Mouse (Mus musculus) midbrain, embryonic 16.5 days (tissue): ENCODE results near the gene Arhgap44. TPM values are rescaled to one million over a fixed set of nuclear protein-coding genes. Genes with fewer than 3 reads are reported as not detected.

Experiments used
- ATAC-seq: fragments of 200-750 bp; cut with Nextera tagmentation; 2 replicates; pipeline ENCODE4 v1.8.0; 2017; ENCODE audit warnings: moderate TSS enrichment
- H3K27ac ChIP-seq: fragments of 300-500 bp; sonication (generic); 2 replicates; pipeline ENCODE4 v1.5.1; 2014; ENCODE audit warnings: mild to moderate bottlenecking, low read length, mixed read lengths
- H3K27me3 ChIP-seq: fragments of 300-500 bp; sonication (generic); 2 replicates; pipeline ENCODE4 v1.6.1; 2014; ENCODE audit warnings: low read depth, low read length, mixed read lengths; ENCODE audit not compliant: control insufficient read depth, insufficient read depth
- H3K36me3 ChIP-seq: fragments of 300-500 bp; sonication (generic); 2 replicates; pipeline ENCODE4 v1.6.1; 2014; ENCODE audit warnings: mild to moderate bottlenecking, low read length, moderate library complexity, mixed read lengths; ENCODE audit not compliant: control insufficient read depth, insufficient read depth
- H3K4me1 ChIP-seq: fragments of 300-500 bp; sonication (generic); 2 replicates; pipeline ENCODE4 v1.6.1; 2014; ENCODE audit warnings: mild to moderate bottlenecking, low read length, mixed read lengths; ENCODE audit not compliant: control insufficient read depth, insufficient read depth
- H3K4me2 ChIP-seq: fragments of 300-500 bp; sonication (generic); 2 replicates; pipeline ENCODE4 v1.6.1; 2014; ENCODE audit warnings: mild to moderate bottlenecking, low read length, mixed read lengths
- H3K4me3 ChIP-seq: fragments of 300-500 bp; sonication (generic); 2 replicates; pipeline ENCODE4 v1.5.1; 2014; ENCODE audit warnings: low read depth, mild to moderate bottlenecking, low read length, moderate library complexity, mixed read lengths
- H3K9ac ChIP-seq: fragments of 300-500 bp; sonication (generic); 2 replicates; pipeline ENCODE4 v1.6.1; 2014; ENCODE audit warnings: low read depth, low read length, mixed read lengths
- H3K9me3 ChIP-seq: fragments of 300-500 bp; sonication (generic); replicated peaks from 2 replicates; pipeline ENCODE4 v1.6.1; 2014; ENCODE audit warnings: mild to moderate bottlenecking, low read length, mixed read lengths; ENCODE audit not compliant: control insufficient read depth, poor library complexity, severe bottlenecking
- WGBS: fragments of 180-500 bp; shearing (Covaris S2); extraction: QIAGEN DNeasy Blood & Tissue Kit; methylation state at CpG from one replicate; pipeline ENCODE4 v1.1.7; 2014; 5-methylcytosine and 5-hydroxymethylcytosine counted together
- polyA plus RNA-seq: library from polyadenylated mRNA; unstranded; fragments of >200 nt; fragmentation: Nextera tagmentation; extraction: Ambion mirVana; gene quantifications from 2 replicates; pipeline ENCODE4 v1.2.1, GENCODE M21; 2015

Gene Arhgap44
- polyA plus RNA-seq, 1 experiment from 2014 or later: 19.9 TPM

DNA sequence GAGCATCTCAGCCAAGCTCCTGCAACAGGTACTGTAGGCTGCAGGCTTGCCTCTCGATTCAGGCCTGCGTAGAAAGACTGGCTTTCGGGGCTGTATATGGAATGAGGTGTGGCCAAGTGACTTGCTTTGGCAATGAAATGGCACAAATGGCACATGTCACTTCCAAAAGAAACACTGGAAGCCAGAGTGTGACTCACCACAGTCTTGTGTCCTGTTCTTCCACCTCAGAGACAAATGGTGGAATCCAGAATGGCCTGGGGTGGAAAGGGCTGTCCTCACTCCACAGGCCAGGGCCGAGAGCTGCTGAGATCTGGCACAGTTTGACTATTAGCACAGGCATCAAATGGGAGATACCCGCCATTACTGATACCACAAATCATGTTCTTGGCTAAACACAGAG lies 9.8 kb downstream of the Arhgap44 start:
- ATAC-seq: no peak
- peaks cover 3% of the 10 kb centered on the region; the same call in 1 of the 2 replicates for H3K4me1 ChIP-seq
- no peak overlapping the region for H3K9ac ChIP-seq
- H3K27ac ChIP-seq: no peak overlapping the region
- no peak overlapping the region for H3K4me3 ChIP-seq
- no peaks in the 10 kb centered on the region for H3K27me3 ChIP-seq
- no peaks in the 10 kb centered on the region for H3K9me3 ChIP-seq
- H3K36me3 ChIP-seq: no peaks in the 10 kb centered on the region
- 97% methylated on average over 5 of the region's 5 CpGs for WGBS
- no peak overlapping the region for H3K4me2 ChIP-seq

DNA sequence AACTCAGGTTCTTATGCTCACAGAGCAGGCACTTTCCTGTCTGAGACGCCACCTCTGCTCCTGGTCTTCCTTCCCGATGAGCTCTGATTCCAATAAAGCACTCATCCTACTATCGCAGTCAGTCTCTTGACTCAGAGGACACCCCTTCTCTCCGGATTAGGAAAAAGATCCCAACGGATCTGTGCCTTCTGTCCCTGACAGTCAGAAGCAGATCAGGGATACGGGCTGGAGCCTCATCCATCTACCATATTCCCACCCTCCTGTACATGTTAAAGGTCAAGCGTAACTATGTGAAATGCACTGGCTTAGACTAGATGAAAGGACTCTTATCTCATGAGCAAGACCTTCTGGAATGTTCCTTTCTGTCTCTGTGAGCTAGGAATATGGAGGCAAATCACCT lies 14.3 kb downstream of the Arhgap44 start:
- no peak for ATAC-seq
- WGBS: 92% methylated on average over 7 of the region's 7 CpGs
- Histone ChIP-seq H3K9ac (no peak overlapping the region), H3K9me3 (no peaks in the 10 kb centered on the region), H3K36me3 (no peaks in the 10 kb centered on the region), H3K4me3 (no peak overlapping the region), H3K27ac (no peak overlapping the region), H3K4me2 (no peak overlapping the region), H3K27me3 (no peaks in the 10 kb centered on the region), H3K4me1 (no peaks in the 10 kb centered on the region)

DNA sequence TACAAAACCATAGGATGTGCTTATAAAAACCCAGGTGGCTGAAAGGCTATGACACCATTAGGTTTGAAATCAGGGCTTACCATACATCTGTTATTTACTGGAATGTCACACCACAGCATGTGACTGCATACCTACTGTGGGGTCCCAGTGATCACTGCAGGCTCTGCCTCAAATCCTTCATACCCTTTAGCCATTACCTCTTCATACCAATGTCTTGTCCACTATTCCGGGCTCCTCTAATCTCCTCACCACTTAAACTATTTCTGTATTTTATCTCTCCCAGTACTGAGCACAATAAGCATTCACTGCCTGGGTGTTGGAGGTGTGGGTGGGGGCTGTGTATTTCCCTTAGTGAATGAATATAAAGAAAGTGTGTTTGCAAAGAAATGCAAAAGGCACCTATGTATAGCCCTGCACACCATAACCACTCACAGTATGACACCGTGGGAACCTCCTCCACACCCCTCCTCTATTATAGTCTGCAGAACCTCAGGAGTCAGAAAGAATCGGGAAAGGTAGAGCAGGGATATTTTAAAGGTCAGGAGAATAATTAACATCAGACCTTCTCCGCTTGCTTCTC lies 19.8 kb downstream of the Arhgap44 start:
- no peak overlapping the region for H3K4me2 ChIP-seq
- H3K9me3 ChIP-seq: no peaks in the 10 kb centered on the region
- no peak overlapping the region for H3K27ac ChIP-seq
- 80% methylated on average over 4 of the region's 4 CpGs for WGBS
- no peak overlapping the region for H3K4me3 ChIP-seq
- H3K36me3 ChIP-seq: no peaks in the 10 kb centered on the region
- ATAC-seq: no peak
- no peaks in the 10 kb centered on the region for H3K27me3 ChIP-seq
- no peak overlapping the region for H3K9ac ChIP-seq
- no peaks in the 10 kb centered on the region for H3K4me1 ChIP-seq

DNA sequence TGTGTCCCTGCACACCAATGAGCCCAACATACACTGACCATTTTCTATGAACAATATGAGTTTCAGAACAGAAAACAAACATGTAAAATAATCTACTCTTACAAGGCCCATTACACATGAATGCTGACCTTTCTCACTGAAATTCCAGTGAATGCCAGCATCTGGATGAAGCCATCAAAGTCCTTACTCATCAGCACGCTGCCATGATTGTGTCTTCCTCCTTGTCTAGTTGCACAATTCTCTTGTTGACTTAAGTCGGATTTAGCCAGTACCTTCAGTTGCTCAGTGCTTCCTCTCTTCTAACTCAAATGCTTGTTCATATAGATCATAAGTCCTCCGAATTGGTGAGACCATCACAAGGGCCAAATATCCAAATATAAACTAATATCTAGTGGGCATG lies 23.7 kb downstream of the Arhgap44 start:
- Histone ChIP-seq H3K9me3 (no peaks in the 10 kb centered on the region), H3K27me3 (no peaks in the 10 kb centered on the region), H3K9ac (no peak overlapping the region), H3K27ac (no peak overlapping the region), H3K36me3 (no peaks in the 10 kb centered on the region), H3K4me2 (no peak overlapping the region), H3K4me3 (no peak overlapping the region), H3K4me1 (no peaks in the 10 kb centered on the region)
- 92% methylated on average over 3 of the region's 3 CpGs for WGBS
- ATAC-seq: no peak

DNA sequence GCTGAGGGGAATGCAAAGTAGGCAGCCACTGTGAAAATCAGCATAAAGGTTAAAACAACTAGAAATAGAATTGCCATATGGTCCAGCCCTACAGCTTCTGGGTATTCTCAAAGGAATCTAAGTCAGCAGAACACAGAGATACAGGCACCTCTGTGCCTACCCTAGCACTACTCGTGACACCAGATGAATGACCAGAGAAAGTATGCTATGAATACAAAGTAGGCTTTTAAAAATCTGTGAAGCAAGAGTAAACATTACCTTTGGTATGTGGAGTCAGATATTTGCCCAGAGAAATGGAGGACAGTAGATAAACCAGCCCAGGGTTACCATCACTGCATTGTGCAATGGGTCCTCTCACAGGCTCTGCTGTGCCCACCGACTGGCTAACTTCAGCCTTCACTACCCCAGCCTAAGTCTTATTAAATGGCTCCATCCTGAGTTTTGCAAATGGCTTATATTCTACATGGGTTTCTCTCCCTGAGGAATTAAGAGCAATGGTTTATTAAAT lies 25.6 kb downstream of the Arhgap44 start:
- Histone ChIP-seq H3K36me3 (no peaks in the 10 kb centered on the region), H3K27me3 (no peaks in the 10 kb centered on the region), H3K9me3 (no peaks in the 10 kb centered on the region), H3K4me2 (no peak overlapping the region), H3K4me1 (no peaks in the 10 kb centered on the region), H3K9ac (no peak overlapping the region), H3K4me3 (no peak overlapping the region), H3K27ac (no peak overlapping the region)
- 69% methylated on average over 2 of the region's 2 CpGs for WGBS
- no peak for ATAC-seq

DNA sequence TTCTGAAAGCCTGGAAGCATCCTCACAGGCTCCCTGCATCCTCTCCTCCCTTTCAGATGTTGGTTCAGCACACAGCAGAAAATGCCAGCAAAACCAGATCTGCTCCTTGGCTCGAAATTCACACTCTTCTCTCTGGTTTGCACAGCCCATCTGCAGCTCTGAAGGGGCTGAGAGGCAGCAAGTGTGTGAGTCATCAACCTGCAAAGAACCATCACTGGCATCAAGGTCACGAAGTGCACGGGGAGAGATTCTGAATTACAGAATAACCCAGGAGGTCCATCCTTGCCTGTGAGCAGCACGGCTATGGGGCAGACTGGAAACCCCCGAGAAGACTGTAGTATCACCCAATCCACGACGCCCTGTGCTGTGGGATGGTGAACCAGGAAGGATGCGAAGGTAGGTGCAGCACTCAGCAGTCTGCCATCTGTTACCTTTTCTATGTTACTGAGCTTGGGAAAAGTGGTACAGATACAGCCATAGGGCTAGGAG lies 27.5 kb downstream of the Arhgap44 start:
- H3K36me3 ChIP-seq: no peaks in the 10 kb centered on the region
- no peak overlapping the region for H3K4me2 ChIP-seq
- WGBS: 87% methylated on average over 8 of the region's 8 CpGs
- no peak overlapping the region for H3K4me3 ChIP-seq
- H3K9ac ChIP-seq: no peak overlapping the region
- no peaks in the 10 kb centered on the region for H3K9me3 ChIP-seq
- no peaks in the 10 kb centered on the region for H3K27me3 ChIP-seq
- no peak overlapping the region for H3K27ac ChIP-seq
- ATAC-seq: no peak
- H3K4me1 ChIP-seq: no peaks in the 10 kb centered on the region

DNA sequence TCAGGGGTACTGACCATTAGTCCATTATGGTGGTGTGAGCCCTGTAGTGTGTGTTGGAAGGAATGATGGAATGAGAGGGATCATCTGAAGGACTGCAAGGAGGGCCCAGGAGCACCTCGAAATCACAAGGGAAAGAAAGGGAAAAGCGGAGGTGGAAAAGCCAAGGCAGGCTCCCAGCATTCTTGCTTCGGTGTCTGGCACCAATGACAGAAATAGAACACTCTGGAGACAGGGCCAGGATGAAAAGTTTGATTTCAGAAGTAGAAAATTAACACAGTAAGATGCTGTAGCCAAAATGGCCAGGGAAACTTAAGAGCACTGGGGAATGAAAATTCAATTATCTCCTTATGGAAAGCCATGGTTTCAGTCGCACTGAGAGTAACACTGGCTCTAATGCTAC lies 29.1 kb downstream of the Arhgap44 start:
- ATAC-seq: no peak
- Histone ChIP-seq H3K9me3 (no peaks in the 10 kb centered on the region), H3K27ac (no peak overlapping the region), H3K36me3 (no peaks in the 10 kb centered on the region), H3K9ac (no peak overlapping the region), H3K4me2 (no peak overlapping the region), H3K27me3 (no peaks in the 10 kb centered on the region), H3K4me1 (no peaks in the 10 kb centered on the region), H3K4me3 (no peak overlapping the region)
- 93% methylated on average over 4 of the region's 4 CpGs for WGBS

DNA sequence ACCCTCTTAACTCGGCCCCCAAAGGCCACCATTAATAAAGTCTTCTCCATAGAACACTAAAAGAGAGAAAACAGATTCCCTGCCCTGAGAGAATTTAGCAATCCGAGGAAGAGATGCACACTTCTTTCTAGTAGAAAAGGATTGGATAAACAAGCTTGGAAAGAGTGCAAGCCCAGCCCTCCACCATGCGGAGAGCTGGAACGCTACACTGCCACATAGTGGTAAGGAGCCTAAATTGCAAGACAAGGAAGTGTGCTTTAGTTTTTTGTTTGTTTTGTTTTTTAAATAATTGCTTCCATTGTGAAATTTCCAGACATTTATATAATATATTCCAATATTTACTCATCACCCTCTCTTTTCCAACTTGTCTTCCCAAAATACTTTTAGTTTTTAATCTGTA lies 33.7 kb downstream of the Arhgap44 start:
- no peak for ATAC-seq
- no peaks in the 10 kb centered on the region for H3K27me3 ChIP-seq
- H3K36me3 ChIP-seq: no peaks in the 10 kb centered on the region
- H3K4me2 ChIP-seq: no peak overlapping the region
- peaks cover 5% of the 10 kb centered on the region for H3K4me1 ChIP-seq
- 86% methylated on average over 4 of the region's 4 CpGs for WGBS
- no peaks in the 10 kb centered on the region for H3K9me3 ChIP-seq
- H3K27ac ChIP-seq: no peak overlapping the region
- H3K4me3 ChIP-seq: no peak overlapping the region
- H3K9ac ChIP-seq: no peak overlapping the region

DNA sequence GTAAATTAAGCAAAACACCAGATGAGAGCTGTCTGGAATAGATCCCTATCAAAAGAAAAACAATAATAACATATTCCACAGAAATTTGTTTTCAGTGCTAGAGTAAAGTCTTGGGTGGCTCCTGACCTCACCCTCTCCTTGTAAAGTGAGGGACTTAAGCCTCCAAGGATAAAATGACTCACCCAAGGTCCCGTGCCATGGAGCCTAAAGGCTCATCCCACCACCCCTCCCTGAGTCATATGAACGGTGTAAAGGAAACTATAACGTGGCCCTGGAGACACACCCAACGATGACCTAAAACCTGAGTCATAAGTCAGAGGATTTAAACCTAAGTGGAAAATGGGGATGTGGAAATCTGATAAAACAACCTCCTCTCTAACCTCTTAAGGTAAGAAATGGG lies 34.1 kb downstream of the Arhgap44 start:
- no peak for ATAC-seq
- Histone ChIP-seq H3K4me1 (peaks cover 5% of the 10 kb centered on the region), H3K4me3 (no peak overlapping the region), H3K9ac (no peak overlapping the region), H3K27me3 (no peaks in the 10 kb centered on the region), H3K4me2 (no peak overlapping the region), H3K9me3 (0 out of 2 replicates have a peak, but pooled peaks cover 2% of the 10 kb centered on the region), H3K27ac (no peak overlapping the region), H3K36me3 (no peaks in the 10 kb centered on the region)
- whole genome bisulfite sequencing: 87% methylated on average over 4 of the region's 4 CpGs
